Mouse (Mus musculus) retina, adult 2 months (tissue): ENCODE measurements around the gene Dcxr.
A peak's percentile ranks its signal among the peaks of the same experiment; 100 is the strongest.
"Not testable (repeated sequence)": the region's sequence is repeated elsewhere in the genome, so short reads cannot be mapped to it uniquely, and the experiment has no call there.

ENCODE experiments used
- DNase-seq: peaks from one replicate; pipeline ENCODE4 v3.0.0-alpha.2; 2012; ENCODE audit warnings: low read depth, low spot score

The Dcxr gene

GRCm38 (mm10) chr11:120727169-120727527, at the start of gene Dcxr:
Gene Dcxr, minus strand, starts transcription at chr11:120727281.
- DNase-seq: no peak

- DNase-seq: peak; percentile 62
Observed at GRCm38 (mm10) chr11:120775774-120776469, 48.8 kb upstream of the Dcxr start.

GRCm38 (mm10) chr11:120773463-120774190, 46.5 kb upstream of the Dcxr start:
- DNase-seq: no peak

- no peak for DNase-seq
Observed at GRCm38 (mm10) chr11:120772749-120773148, 45.7 kb upstream of the Dcxr start.

- no peak for DNase-seq
Observed at GRCm38 (mm10) chr11:120768206-120768605, 41.1 kb upstream of the Dcxr start.

DNA sequence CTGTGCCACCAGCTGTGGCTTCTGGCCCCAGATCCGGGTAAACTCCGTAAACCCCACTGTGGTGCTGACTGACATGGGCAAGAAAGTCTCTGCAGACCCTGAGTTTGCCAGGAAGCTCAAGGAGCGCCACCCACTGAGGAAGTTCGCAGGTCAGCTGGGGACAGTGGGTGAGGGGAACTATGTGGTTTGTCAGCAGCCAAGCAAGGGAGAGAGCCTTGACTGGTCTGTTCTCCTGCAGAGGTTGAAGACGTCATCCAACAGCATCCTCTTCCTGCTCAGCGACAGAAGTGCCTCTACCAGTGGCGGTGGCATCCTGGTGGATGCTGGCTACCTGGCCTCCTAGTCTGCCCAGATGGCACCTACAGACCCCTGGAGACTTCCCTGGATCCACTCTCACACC, 39.9 kb upstream of the Dcxr start:
- not testable (repeated sequence) for DNase-seq

DNA sequence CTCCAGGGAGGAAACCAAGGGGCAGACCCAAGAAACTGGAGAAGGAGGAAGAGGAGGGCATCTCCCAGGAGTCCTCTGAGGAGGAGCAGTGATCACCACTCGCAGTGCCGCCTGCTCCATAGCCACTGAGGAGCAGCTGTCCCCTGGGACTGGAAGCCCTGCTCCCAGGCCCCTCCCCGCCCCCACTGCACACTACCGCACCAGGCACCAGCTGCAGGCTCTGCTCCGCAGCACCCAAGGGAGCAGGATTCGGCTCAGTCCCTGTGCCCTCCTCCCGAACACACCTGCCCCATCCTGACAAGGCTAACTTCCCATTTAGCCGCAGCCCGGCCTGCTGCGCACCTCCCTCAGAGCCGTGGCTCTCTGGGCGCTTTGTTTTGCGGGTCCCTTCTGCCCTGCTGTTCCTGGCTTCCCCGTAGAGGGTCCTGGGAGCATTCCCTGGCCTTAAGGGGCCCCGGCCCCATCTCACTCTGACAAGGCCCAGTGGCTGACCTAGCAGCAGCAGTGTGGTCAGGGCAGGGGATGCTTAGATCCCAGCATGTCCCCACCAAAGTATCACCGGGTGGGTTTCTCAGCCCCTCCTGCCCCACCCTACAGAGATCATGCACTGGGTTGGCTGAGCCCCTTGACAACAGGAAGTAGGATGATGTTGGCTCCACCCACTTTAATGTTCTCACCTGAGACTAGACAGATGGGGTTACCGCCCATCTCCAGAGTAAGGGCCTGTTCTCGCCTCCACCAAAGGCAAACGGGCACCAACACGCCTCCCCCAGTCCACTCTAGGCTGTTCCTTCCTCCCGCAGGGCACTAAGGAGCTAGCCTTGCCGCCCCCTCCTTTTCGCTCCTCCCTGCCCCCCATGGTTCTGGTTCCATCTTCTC, 36.3 kb upstream of the Dcxr start:
- not testable (repeated sequence) for DNase-seq

DNA sequence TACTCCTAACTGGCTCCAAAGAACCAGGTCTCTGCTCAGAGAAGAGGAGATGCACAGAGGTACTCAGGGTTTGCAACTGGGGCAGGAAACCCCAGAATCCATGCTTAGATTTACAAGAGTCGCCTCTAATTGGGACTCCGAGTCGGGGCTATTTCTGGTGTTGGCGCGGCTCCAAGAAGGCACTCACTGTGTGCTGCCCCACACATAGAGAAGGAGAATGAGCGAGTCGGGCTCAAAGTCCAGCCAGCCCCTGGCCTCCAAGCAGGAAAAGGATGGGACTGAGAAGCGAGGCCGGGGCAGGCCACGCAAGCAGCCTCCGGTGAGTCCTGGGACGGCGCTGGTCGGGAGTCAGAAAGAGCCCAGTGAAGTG, 35.6 kb upstream of the Dcxr start, which contains the start of gene Hmga1b:
Hmga1b (plus strand) TSS at position 123 of the 370 bp plus-strand sequence.
- DNase-seq: not testable (repeated sequence)

GRCm38 (mm10) chr11:120761811-120762671, 35.0 kb upstream of the Dcxr start:
- no peak for DNase-seq

GRCm38 (mm10) chr11:120760236-120760635, 33.2 kb upstream of the Dcxr start:
- DNase-seq: no peak

DNA sequence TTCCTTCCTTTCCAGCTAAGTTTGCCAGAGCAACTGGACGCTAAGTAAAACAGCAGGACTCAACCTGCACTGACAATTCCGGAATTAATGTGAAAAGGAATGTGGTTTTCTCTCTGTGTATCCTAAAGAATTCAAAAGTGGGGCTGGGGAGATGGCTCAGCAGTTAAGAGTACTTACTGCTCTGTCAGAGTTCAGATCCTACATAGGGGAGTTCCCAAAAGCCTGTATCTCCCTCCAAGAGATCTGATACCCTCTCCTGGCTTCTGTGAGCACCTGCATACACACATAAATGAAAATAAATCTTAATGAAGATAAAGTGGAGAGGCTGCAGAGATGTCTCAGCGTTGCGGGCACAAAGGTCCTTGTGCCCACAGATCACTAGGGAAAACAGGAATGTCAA, 24.5 kb upstream of the Dcxr start:
- DNase-seq: no peak

GRCm38 (mm10) chr11:120749430-120749829, 22.3 kb upstream of the Dcxr start:
- no peak for DNase-seq

- no peak for DNase-seq
Observed at GRCm38 (mm10) chr11:120747974-120748373, 20.9 kb upstream of the Dcxr start.

DNA sequence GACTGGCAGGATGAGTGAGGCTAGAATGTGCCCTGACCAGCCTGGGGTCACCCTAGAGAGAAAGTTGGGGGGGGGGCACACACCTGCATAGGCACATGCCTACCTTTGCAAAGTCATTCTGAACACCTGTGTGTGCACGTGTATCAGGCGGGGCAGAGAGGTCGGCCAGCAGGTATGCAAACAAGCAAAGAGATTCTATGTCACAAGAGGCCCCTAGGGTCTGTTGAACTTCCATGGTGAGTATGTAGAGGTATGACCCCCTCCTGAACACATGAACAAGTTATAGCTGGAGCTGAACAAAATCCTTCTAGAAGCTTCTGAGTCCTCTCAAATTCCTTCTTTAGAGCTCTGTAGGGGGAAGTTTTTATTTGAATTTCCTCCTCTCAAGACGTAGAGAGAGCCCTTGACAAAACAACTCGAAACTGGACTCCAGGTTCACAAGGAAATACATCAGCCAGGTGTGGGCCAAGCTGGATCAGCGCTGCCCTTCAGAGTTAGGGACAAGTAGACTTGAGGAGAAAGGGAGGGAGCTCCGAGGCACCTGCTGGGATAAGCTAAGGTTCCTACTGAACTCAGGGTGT, 17.1 kb upstream of the Dcxr start:
- no peak for DNase-seq

GRCm38 (mm10) chr11:120740981-120741380, 13.9 kb upstream of the Dcxr start:
- no peak for DNase-seq

- DNase-seq: no peak
Observed at GRCm38 (mm10) chr11:120736424-120736823, 9.3 kb upstream of the Dcxr start.

DNA sequence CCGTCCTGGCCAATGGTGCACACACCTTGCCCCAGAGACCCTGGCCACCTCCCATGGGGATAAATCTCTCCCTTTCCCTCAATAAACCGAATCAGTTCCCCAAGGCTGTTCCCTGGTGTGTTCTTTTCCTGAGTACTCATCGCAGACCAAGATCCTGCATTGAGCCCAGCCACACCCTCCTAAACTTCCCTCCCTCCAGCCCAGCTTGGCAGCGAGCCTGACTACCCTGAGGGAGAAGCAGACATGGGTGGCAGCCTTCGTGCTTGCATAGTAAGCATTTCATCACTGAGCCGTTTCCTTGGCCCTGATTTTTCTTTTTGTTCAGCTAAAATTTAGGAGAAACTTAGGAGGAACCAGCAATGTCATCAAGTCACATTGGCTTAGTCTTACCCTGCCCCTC, 6.4 kb upstream of the Dcxr start:
- DNase-seq: no peak

GRCm38 (mm10) chr11:120731858-120732680, 5.0 kb upstream of the Dcxr start, which contains the start of gene Cbr2:
Gene Cbr2, minus strand, starts transcription at chr11:120732114.
- no peak for DNase-seq

- DNase-seq: no peak
Observed at GRCm38 (mm10) chr11:120731395-120731794, 4.3 kb upstream of the Dcxr start.

- no peak for DNase-seq
Observed at GRCm38 (mm10) chr11:120730331-120730870, 3.3 kb upstream of the Dcxr start.
